Mouse (Mus musculus) right cerebral cortex, adult 2 months (tissue): Measurements from ENCODE around the gene Exosc1.

Experiments
- DNase-seq, 2 experiments: peaks; one replicate each; pipeline ENCODE4 v3.0.0; 2021 to 2022; ENCODE audit warnings: low spot score in 2 of 2

Gene Exosc1

DNA sequence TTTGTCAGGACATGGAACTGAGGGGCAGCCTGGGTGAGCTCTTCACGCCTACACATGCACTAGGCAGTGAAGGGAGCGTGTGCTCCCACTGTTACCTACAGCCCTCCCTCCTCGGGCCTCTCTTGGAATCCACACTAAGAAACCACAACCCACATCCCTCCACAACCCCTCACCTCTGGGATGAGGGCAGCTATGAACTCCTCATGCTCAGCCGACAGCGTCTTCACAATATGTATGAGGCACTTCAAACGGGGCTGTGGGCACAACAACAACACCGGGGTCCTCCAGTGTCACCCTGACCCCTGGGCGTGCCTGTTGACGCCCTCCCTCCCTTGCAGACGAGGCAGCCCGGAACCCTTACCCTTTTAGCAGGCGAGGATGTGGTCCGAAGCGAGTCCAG lies 58.9 kb downstream of the Exosc1 start:
- DNase-seq, result no peak
